Mouse (Mus musculus): ENCODE data around the gene Cdkl3. TPM values are rescaled to one million over a fixed set of nuclear protein-coding genes. Genes with fewer than 3 reads are reported as not detected.
"Not testable (repeated sequence)": the region's sequence is repeated elsewhere in the genome, so short reads cannot be mapped to it uniquely, and the experiment has no call there.

The Cdkl3 gene
- polyA plus RNA-seq, 1 experiment from 2014 or later = 13.4 TPM

- H3K9me3 ChIP-seq = no peaks in the 10 kb centered on the region
- no peak for ATAC-seq (ENCODE audit: insufficient number of reproducible peaks, insufficient read depth, low FRiP score, low TSS enrichment, low read depth)
- no peaks in the 10 kb centered on the region; the same call in 1 of the 2 replicates for H3K36me3 ChIP-seq
- H3K9ac ChIP-seq (replicated peaks) = no peak overlapping the region
- peaks cover 22% of the 10 kb centered on the region for H3K4me1 ChIP-seq (replicated peaks)
- H3K27ac ChIP-seq = no peak overlapping the region
- WGBS = 90% methylated on average over 4 of the region's 4 CpGs
- no peak overlapping the region for H3K4me3 ChIP-seq (replicated peaks)
- no peaks in the 10 kb centered on the region for H3K27me3 ChIP-seq
- no peak overlapping the region for H3K4me2 ChIP-seq
Measured at GRCm38 (mm10) chr11:52102977-52103376, 99.0 kb downstream of the Cdkl3 start.

- no peak for ATAC-seq (ENCODE audit: insufficient number of reproducible peaks, insufficient read depth, low FRiP score, low TSS enrichment, low read depth)
- H3K27ac ChIP-seq = no peak overlapping the region
- H3K4me2 ChIP-seq = no peak overlapping the region
- H3K27me3 ChIP-seq = no peaks in the 10 kb centered on the region
- no peaks in the 10 kb centered on the region; the same call in 1 of the 2 replicates for H3K36me3 ChIP-seq
- no peak overlapping the region for H3K4me3 ChIP-seq (replicated peaks)
- H3K4me1 ChIP-seq (replicated peaks) = peaks cover 16% of the 10 kb centered on the region
- H3K9me3 ChIP-seq = no peaks in the 10 kb centered on the region
- H3K9ac ChIP-seq (replicated peaks) = no peak overlapping the region
Measured at GRCm38 (mm10) chr11:52105503-52105902, 101.5 kb downstream of the Cdkl3 start.

DNA sequence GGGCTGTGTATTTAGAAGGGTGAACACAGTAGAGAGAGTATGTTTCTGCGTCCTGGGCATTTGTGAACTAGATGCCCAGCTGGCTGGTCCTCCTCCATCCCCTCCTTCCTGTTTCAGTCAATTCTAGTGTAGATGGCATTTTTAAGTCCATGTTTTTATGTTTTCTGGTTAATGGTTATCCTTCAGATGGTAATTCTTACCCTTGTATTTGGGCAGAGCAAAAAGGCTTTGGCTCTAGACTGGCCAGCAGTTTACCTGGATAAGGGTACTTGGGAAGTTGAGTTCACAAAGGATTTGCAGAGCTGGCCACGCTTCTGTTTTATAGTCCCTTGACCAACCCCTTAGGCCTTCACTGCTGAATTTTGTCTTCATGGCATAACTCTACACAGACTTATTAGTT is 102.0 kb downstream of the Cdkl3 start:
- Histone ChIP-seq H3K9ac (replicated peaks) (no peak overlapping the region), H3K36me3 (no peaks in the 10 kb centered on the region; the same call in 1 of the 2 replicates), H3K4me2 (no peak overlapping the region), H3K9me3 (no peaks in the 10 kb centered on the region), H3K27me3 (no peaks in the 10 kb centered on the region), H3K4me3 (replicated peaks) (no peak overlapping the region), H3K27ac (no peak overlapping the region), H3K4me1 (replicated peaks) (peaks cover 11% of the 10 kb centered on the region)
- WGBS = 91% methylated on average over 2 of the region's 2 CpGs
- no peak for ATAC-seq (ENCODE audit: insufficient number of reproducible peaks, insufficient read depth, low FRiP score, low TSS enrichment, low read depth)

DNA sequence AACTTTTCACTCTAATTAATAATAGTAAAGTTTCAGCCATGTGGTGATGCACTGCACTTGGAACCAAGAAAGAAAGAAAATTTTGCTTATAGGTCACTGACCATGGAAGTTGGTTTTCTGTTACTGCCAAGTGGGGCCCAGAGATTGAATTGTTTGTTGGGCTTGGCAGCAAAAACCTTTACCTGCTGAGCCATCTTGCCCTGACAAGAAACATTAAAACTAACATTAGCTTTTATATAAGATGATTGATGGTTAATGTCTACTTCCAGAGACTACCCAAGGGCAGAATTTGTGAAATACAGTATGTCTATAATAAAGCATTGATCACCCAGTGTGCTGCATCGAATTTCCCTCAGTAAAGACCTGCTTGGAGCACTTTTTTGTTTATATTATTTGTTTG is 102.4 kb downstream of the Cdkl3 start:
- Histone ChIP-seq H3K27ac (no peak overlapping the region), H3K9ac (replicated peaks) (no peak overlapping the region), H3K36me3 (no peaks in the 10 kb centered on the region; the same call in 1 of the 2 replicates), H3K4me3 (replicated peaks) (no peak overlapping the region), H3K4me1 (replicated peaks) (peaks cover 7% of the 10 kb centered on the region), H3K4me2 (no peak overlapping the region), H3K27me3 (no peaks in the 10 kb centered on the region), H3K9me3 (no peaks in the 10 kb centered on the region)
- no peak for ATAC-seq (ENCODE audit: insufficient number of reproducible peaks, insufficient read depth, low FRiP score, low TSS enrichment, low read depth)
- WGBS = 96% methylated on average over 1 of the region's 1 CpGs

- ATAC-seq (ENCODE audit: insufficient number of reproducible peaks, insufficient read depth, low FRiP score, low TSS enrichment, low read depth) = no peak
- 91% methylated on average over 5 of the region's 5 CpGs for WGBS
Measured at GRCm38 (mm10) chr11:52108796-52109195, 104.8 kb downstream of the Cdkl3 start.

DNA sequence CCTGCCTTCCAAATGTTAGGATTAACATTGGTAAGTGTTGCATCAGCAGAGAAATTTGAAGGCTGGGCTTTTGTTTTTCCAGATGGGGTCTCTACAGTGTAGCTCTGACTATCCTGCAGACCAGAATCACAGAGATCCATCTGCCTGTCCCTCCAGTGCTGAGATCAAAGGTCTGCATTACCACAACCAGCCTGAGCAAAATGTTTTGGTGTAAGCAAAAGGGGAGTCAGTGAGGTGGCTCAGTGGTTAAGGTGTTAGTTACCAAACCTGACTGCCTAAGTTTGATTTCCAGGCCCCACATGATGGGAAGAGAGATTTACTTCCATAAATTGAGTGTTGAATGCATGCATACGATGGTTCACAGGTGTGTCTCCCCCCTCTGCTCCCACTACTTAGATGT is 105.4 kb downstream of the Cdkl3 start:
- Histone ChIP-seq H3K4me2 (no peak overlapping the region), H3K4me3 (replicated peaks) (no peak overlapping the region), H3K27ac (no peak overlapping the region), H3K36me3 (peaks cover 14% of the 10 kb centered on the region; the same call in 1 of the 2 replicates), H3K27me3 (no peaks in the 10 kb centered on the region), H3K4me1 (replicated peaks) (no peaks in the 10 kb centered on the region), H3K9ac (replicated peaks) (no peak overlapping the region), H3K9me3 (no peaks in the 10 kb centered on the region)
- 87% methylated on average over 1 of the region's 1 CpGs for WGBS
- no peak for ATAC-seq (ENCODE audit: insufficient number of reproducible peaks, insufficient read depth, low FRiP score, low TSS enrichment, low read depth)

More at GRCm38 (mm10) chr11:52108796-52109195, 104.8 kb downstream of the Cdkl3 start:
- H3K4me2 ChIP-seq = no peak overlapping the region
- H3K9me3 ChIP-seq = no peaks in the 10 kb centered on the region
- peaks cover 8% of the 10 kb centered on the region; the same call in 1 of the 2 replicates for H3K36me3 ChIP-seq
- no peak overlapping the region for H3K9ac ChIP-seq (replicated peaks)
- H3K4me1 ChIP-seq (replicated peaks) = no peaks in the 10 kb centered on the region
- no peak overlapping the region for H3K4me3 ChIP-seq (replicated peaks)
- no peak overlapping the region for H3K27ac ChIP-seq
- no peaks in the 10 kb centered on the region for H3K27me3 ChIP-seq

DNA sequence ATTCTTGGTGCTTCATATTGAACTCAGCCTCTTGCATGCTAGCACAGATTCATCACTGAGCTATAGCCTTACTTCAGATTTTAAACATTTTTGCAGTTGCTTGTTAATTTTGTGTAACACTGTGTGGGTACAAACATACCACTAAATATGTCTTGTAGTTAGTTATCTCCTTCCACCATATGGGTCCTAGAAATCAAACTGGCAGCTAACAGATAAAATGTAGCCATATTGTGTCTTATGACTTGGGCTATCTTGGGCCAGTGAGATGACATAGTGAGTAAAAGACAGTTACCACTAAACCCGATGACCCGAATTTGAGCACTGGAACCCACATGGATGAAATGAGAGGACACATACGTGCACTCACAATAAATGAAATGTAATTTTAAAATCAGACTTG is 111.5 kb downstream of the Cdkl3 start:
- WGBS = 93% methylated on average over 3 of the region's 3 CpGs
- H3K4me2 ChIP-seq = no peak overlapping the region
- H3K9me3 ChIP-seq = 0 out of 2 replicates have a peak, but pooled peaks cover 10% of the 10 kb centered on the region
- H3K27ac ChIP-seq = no peak overlapping the region
- H3K4me1 ChIP-seq (replicated peaks) = no peaks in the 10 kb centered on the region
- ATAC-seq (ENCODE audit: insufficient number of reproducible peaks, insufficient read depth, low FRiP score, low TSS enrichment, low read depth) = no peak
- H3K36me3 ChIP-seq = peaks cover 74% of the 10 kb centered on the region
- no peaks in the 10 kb centered on the region for H3K27me3 ChIP-seq
- H3K9ac ChIP-seq (replicated peaks) = no peak overlapping the region
- H3K4me3 ChIP-seq (replicated peaks) = no peak overlapping the region

DNA sequence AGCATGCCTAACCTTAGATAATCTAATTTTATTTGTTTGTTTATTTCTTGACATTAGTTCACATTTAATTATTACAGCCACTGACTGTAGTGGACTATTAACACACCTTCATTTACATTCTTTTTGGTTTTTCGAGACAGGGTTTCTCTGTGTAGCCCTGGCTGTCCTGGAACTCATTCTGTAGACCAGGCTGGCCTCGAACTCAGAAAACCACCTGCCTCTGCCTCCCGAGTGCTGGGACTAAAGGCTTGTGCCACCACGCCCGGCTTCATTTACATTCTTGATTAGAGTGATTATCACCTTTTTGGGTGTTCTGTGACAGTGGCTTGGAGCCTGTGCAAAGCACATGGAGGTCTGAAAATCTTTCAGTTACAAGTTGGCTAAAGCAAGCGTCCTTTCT is 112.1 kb downstream of the Cdkl3 start:
- Histone ChIP-seq H3K36me3 (peaks cover 78% of the 10 kb centered on the region), H3K9me3 (0 out of 2 replicates have a peak, but pooled peaks cover 10% of the 10 kb centered on the region)
- not testable (repeated sequence) for H3K4me2 ChIP-seq; ATAC-seq (ENCODE audit: insufficient number of reproducible peaks, insufficient read depth, low FRiP score, low TSS enrichment, low read depth); H3K27me3 ChIP-seq; H3K4me3 ChIP-seq (replicated peaks); H3K9ac ChIP-seq (replicated peaks); H3K27ac ChIP-seq; H3K4me1 ChIP-seq (replicated peaks)
- 90% methylated on average over 6 of the region's 6 CpGs for WGBS

DNA sequence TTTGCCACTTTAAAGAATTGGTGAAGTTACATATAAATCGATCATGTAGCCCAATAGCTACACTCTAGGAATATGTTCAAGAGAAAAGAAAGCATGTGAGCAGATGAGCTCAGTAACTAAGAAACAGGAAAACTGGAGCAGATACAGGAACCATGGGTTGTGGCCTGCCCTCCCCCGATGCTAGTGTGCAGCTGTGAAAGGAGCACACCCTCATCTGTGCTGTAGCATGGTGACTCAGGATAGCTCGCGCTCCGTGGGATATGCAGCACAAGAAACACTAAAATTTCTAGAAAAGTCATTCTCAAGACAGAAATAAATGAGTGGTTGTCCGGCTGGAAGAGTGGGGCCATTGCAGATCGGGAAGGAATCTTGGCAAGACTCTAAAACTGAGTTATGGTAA is 113.1 kb downstream of the Cdkl3 start:
- Histone ChIP-seq H3K36me3 (peaks cover 89% of the 10 kb centered on the region), H3K4me3 (replicated peaks) (no peak overlapping the region), H3K4me2 (no peak overlapping the region), H3K9me3 (0 out of 2 replicates have a peak, but pooled peaks cover 10% of the 10 kb centered on the region), H3K27me3 (no peaks in the 10 kb centered on the region), H3K4me1 (replicated peaks) (no peaks in the 10 kb centered on the region), H3K27ac (no peak overlapping the region), H3K9ac (replicated peaks) (no peak overlapping the region)
- 95% methylated on average over 7 of the region's 7 CpGs for WGBS
- ATAC-seq (ENCODE audit: insufficient number of reproducible peaks, insufficient read depth, low FRiP score, low TSS enrichment, low read depth) = no peak

- H3K36me3 ChIP-seq = peaks cover 97% of the 10 kb centered on the region
- H3K4me2 ChIP-seq; H3K4me1 ChIP-seq (replicated peaks); H3K27me3 ChIP-seq; H3K4me3 ChIP-seq (replicated peaks); H3K27ac ChIP-seq; H3K9ac ChIP-seq (replicated peaks); ATAC-seq (ENCODE audit: insufficient number of reproducible peaks, insufficient read depth, low FRiP score, low TSS enrichment, low read depth): not testable (repeated sequence)
- H3K9me3 ChIP-seq = 0 out of 2 replicates have a peak, but pooled peaks cover 10% of the 10 kb centered on the region
Measured at GRCm38 (mm10) chr11:52120415-52120814, 116.4 kb downstream of the Cdkl3 start.

DNA sequence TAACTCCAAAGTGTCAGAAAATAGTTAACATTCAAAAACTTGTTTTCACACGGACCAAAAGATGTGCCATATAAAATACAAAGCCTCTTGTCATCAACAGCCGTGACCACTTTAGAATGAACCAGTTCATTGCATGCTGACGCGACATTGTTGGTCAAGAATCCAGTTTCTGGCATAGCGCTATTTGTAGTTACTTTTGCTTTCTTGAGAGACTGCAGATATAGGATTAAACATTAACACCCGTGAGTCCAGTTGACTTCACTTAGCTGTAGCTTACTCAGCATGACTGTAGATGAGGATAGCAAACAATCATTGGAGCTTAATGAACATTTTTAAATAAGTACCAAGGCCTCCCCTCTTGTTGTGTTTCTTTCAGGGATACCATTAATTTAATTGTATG is 118.0 kb downstream of the Cdkl3 start:
- H3K36me3 ChIP-seq = peaks cover 88% of the 10 kb centered on the region
- no peaks in the 10 kb centered on the region for H3K4me1 ChIP-seq (replicated peaks)
- WGBS = 92% methylated on average over 6 of the region's 6 CpGs
- H3K4me3 ChIP-seq (replicated peaks) = no peak overlapping the region
- H3K27me3 ChIP-seq = no peaks in the 10 kb centered on the region
- no peak overlapping the region for H3K27ac ChIP-seq
- H3K9ac ChIP-seq (replicated peaks) = no peak overlapping the region
- H3K4me2 ChIP-seq = no peak overlapping the region
- 0 out of 2 replicates have a peak, but pooled peaks cover 10% of the 10 kb centered on the region for H3K9me3 ChIP-seq
- no peak for ATAC-seq (ENCODE audit: insufficient number of reproducible peaks, insufficient read depth, low FRiP score, low TSS enrichment, low read depth)

GRCm38 (mm10) chr11:52124468-52124867 is 120.4 kb downstream of the Cdkl3 start:
- Histone ChIP-seq H3K4me3 (replicated peaks) (no peak overlapping the region), H3K27ac (no peak overlapping the region), H3K9ac (replicated peaks) (no peak overlapping the region), H3K27me3 (no peaks in the 10 kb centered on the region), H3K4me2 (no peak overlapping the region), H3K36me3 (peaks cover 70% of the 10 kb centered on the region), H3K4me1 (replicated peaks) (no peaks in the 10 kb centered on the region), H3K9me3 (0 out of 2 replicates have a peak, but pooled peaks cover 7% of the 10 kb centered on the region)
- ATAC-seq (ENCODE audit: insufficient number of reproducible peaks, insufficient read depth, low FRiP score, low TSS enrichment, low read depth) = no peak
- WGBS = 93% methylated on average over 4 of the region's 4 CpGs

All from limb, embryonic 12.5 days (tissue).